Mouse (Mus musculus) kidney, adult 8-10 months (tissue): ENCODE measurements around the gene Barx1.

Experiments used
- DNase-seq, 2 experiments: peaks; one replicate each; pipeline ENCODE4 v3.0.0; 2022

The Barx1 gene

DNA sequence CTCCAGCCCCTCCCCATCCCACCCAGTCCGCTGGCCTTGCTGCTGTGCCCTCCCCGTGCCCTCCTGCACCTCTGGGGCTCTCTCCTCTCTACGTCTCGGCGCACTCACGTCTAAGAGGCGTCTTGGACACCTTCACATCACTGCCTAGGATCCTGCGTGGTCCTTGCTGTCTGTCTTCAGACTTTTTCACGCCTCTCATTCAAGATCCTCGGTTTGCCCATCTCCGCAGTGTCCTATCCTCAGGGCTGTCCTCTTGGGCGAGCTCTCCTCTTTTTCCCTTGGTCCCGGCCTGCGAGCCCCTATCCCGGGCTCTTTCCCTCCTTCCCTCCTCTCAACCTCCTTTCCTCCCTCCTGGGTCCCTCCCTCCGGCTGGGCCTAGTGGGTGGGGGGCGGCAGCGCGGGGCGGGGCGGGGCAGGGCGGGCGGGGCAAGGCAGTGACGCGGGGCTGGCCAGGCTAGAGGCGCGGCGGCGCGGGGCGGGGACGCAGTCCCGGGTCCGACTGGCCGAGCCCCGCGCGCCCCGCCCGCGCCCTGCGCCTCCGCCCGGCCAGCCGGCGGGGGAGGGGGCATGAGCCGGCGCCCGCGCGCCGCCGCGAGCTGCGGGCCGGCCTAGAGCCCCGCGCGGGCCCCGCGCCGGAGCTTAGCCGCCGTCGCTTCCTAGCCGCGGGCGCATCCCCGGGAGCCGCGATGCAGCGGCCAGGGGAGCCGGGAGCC, at the start of gene Barx1:
Gene Barx1, plus strand, starts transcription at position 568 of the 713 bp plus-strand sequence.
- DNase-seq, result no peak

GRCm38 (mm10) chr13:48614525-48614924, 48.3 kb upstream of the Barx1 start:
- no peak for DNase-seq

GRCm38 (mm10) chr13:48617774-48618173, 45.0 kb upstream of the Barx1 start:
- peak; percentile 21 to 49 for DNase-seq

DNA sequence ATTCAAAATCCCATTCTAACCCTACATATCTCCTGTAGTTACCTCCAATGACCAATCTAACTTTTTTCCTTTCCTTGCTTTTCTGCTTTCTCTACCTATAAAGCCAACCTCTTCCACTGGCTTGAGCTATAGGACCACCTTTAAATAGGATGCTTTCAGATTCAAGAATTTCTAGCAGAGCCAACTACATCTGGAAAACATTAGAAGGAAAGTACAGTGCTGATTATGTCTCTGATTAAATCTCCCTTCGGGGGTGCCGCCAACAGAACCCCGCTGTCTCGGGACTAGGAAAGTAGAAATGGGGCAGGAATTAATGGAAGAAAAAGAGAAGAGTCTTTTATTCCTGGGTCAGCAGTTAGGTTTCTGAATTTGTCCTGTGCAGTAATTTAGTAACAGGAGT, 43.9 kb upstream of the Barx1 start:
- no peak for DNase-seq

DNA sequence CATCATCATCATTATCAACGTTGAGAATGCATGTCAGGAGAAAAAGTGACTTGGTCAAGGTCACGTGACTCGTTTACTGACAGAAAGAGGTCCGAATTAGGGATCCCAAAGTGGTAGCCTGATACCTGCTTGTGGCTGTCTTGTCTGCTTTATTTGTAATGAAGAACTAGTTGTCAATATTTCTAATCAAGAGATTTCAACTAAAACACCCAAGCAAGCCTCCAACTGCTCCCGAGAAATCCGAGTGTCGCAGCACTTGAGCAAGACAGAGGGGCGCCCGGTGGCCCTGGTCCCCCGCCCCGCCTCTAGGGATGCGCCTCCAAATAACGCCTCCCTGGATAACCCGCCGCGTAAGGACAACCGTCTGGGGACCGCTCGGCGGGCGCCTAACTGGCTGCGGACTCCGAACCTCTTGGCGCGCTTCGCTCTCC, 37.8 kb upstream of the Barx1 start:
- DNase-seq, result no peak

- DNase-seq, result peak; percentile 96 to 98
These were observed 37.2 kb upstream of the Barx1 start, which contains the start of gene Ptpdc1 for GRCm38 (mm10) chr13:48625433-48626184. Gene Ptpdc1 (minus strand): TSS chr13:48625664.

DNA sequence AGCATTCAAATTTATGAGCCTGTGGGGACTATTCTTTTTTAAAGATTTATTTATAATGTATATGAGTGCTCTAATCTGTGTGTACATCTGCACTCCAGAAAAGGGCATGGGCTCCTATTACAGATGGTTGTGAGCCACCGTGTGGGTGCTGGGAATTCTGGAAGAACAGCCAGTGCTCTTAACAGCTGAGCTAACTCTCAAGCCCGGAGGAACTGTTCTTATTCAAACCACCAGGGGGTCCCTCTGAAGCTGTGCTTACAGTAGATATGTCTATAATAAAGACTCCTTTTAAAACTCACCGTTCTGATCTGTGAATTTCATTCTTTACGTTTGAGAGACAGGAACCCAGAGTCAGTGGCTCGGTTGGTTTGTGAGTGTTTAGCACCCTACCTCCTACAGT, 31.1 kb upstream of the Barx1 start:
- no peak for DNase-seq

GRCm38 (mm10) chr13:48637706-48638105, 25.1 kb upstream of the Barx1 start:
- DNase-seq, result peak; percentile 67 to 68

GRCm38 (mm10) chr13:48639570-48639969, 23.2 kb upstream of the Barx1 start:
- DNase-seq, result peak; percentile 50 to 62

GRCm38 (mm10) chr13:48643072-48643471, 19.7 kb upstream of the Barx1 start:
- DNase-seq, result no peak

DNA sequence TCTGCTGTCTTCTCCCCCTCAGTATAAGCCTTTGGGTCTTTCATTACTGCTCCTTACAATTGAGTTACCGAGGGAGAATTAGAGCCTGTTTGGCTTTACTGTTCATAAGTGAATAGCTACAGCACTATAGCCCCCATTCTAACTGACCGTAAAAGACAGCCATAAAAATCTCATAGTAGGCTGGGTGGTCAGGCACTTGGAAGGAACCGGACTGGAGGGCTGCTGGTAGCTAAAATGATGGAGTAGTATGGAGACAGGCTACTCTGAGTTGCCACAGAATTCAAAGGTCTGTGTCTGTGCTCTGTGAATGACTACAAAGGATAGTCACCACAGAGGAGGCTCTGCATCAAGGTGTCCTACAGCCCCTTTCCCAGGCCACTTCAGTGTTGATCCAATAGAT, 18.8 kb upstream of the Barx1 start:
- no peak for DNase-seq

DNA sequence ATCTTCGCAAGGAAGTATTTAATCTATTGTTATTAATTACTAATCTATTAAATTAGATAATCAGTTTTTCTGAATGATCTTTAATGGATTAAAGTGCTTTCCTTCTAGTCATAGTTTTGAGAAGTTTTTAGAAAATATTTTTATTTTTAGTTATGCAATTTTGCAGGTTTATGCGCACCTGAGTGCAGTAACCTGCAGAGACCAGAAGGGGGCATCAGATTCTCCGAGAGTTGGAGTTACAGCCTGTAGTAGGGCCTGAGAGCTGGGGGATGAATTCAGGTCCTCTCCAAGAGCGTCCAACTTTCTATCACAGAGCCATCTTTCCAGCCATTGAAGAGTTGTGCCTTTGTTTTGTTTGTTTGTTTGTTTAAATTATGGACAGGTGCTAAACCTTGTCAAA, 16.1 kb upstream of the Barx1 start:
- no peak for DNase-seq

- peak in 1 of 2 experiments; percentile 33 for DNase-seq
These were observed 12.2 kb upstream of the Barx1 start for GRCm38 (mm10) chr13:48650615-48651014.

DNA sequence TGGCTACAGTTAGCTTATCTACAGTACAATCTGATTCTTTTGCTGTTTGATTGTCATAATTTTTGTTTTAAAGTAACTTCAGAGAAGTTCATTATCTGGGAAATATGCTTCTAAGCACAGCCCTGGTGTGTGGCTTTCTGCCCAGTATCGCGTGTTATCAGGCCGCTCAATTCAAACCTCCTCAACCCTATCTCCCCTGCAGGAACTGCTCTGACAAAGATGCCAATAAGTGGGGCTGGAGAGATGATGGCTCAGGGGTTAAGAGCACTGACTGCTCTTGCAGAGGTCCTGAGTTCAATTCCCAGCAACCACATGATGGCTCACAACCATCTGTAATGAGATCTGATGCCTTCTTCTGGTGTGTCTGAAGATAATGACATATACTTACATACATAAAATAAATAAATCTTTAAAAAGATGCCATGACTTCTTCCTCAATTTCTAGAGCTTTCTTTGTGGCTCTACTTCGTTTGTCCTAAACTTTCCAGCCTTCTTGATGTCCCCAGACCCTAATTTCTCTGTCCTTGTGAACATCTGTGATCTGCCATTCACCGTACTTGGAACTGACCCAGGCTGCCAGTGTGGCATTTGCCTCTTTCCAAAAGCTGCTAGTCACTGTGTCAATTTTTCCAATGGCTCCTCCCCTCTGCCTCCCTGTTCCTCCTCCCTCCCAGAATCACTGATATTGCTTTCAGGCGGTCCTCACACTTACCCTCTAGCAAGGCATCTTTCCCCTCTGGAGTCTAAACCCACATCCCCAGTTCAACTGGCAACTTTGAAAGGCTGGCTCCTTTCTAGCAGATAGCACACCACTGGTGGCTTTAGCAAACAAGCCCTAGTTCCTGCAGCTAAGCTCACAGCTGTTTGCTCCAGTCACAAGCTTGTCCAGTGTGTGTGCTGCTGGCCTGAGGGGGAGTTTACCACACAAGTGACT, 11.4 kb upstream of the Barx1 start:
- DNase-seq, result no peak

GRCm38 (mm10) chr13:48653788-48654770, 8.7 kb upstream of the Barx1 start:
- DNase-seq, result peak; percentile 32 to 77

- DNase-seq, result peak; percentile 28 to 54
These were observed 7.2 kb upstream of the Barx1 start for GRCm38 (mm10) chr13:48655637-48656036.

DNA sequence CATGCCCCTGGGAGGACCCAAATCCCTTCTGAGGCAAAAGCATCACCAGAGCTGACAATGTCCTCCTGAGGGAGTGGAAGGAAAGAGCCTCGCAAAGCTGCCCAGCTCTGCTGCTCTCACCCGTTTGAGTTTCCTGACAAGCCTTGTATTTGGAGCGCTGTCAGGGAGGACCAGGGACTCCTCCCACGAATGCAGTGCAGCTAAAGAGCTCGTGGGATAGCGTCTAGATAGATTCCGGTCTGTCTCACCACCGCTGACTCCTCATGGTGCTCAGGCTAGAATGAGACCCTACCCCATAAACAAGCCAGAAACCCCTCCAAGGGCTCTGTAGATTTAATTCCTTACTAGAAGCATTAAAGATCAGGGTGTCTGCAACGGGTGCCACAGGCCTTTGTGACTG, 5.0 kb upstream of the Barx1 start:
- no peak for DNase-seq

DNA sequence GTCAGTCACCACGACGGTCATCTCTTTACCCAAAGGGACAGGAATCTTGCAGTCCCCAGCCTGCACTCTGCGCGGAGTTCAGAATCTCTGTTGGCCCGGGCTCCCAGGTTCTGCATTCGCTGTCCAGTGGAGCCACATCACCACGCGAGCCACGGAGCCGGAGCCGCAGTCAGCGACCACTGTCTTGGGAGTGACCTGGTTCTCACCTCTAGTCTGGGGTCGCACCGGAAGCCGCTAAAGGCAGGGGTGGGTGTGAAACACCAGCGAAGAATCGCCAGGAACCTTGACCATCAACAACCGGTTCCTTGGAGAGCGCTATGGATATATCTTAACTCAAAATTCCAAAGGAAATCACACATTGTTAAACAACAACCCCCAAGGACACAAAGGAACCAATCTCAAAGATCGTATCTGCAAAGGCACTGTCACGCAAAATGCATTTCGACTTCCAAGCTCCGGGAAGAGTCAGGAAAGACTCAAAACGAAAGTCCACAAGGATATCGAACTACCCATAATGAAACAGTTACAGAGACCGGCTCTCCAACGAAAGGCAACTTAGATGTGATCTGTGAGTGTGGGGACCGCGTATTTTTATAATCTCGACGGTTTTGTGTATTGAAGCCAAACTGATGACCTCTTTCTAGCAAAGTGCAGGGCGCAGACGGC, 4.1 kb upstream of the Barx1 start:
- DNase-seq, result peak; percentile 8 to 21

GRCm38 (mm10) chr13:48659254-48660220, 3.3 kb upstream of the Barx1 start:
- DNase-seq, result no peak

DNA sequence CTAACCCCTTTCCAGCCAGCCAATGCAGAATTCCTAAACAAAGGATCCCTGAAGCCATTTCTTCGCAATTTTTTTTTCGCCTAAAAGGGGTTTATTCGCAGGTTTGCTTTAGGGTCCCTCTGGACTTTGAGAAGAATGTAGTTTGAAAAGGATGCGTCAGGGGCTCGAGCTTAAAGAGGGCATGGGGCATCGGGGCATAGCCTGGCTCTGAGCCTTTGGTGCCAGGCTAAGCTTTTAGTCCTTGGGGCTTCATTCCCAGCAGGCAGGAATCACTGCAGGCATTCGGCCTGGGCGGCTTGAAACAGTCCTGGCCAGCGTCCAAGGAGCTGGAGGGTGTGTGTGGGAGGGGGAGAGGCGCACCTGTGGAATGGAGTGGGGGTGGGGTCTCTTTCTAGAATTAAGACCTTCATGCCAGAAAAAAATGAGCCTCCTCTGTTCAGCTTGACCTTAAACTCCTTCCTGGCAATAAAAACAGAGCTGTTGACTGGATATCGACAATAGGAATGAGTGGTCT, 2.5 kb upstream of the Barx1 start:
- DNase-seq, result no peak
